Mouse (Mus musculus): ENCODE results near the gene Slamf1. TPM values are rescaled to one million over a fixed set of nuclear protein-coding genes. Genes with fewer than 3 reads are reported as not detected.

Gene Slamf1
- 76.0 TPM for polyA plus RNA-seq (2017; shearing (Covaris generic))

DNA sequence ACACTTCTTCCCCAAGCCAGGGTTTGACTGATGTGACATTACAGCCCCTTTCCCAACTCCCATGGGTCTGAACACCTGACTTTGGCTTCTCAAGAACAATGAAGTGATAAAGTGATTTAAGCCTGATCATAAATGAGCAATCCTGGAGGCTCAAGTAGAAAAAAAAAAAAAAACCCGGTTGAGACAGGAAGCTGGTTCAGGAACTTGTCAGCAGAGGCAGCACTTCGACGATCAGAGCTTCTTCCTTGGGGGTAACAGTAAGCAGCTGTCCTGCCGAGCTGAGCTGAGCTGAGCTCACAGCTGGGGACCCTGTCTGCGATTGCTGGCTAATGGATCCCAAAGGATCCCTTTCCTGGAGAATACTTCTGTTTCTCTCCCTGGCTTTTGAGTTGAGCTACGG is at the start of gene Slamf1:
Gene Slamf1, plus strand, starts transcription at position 230 of the 400 bp plus-strand sequence.

DNA sequence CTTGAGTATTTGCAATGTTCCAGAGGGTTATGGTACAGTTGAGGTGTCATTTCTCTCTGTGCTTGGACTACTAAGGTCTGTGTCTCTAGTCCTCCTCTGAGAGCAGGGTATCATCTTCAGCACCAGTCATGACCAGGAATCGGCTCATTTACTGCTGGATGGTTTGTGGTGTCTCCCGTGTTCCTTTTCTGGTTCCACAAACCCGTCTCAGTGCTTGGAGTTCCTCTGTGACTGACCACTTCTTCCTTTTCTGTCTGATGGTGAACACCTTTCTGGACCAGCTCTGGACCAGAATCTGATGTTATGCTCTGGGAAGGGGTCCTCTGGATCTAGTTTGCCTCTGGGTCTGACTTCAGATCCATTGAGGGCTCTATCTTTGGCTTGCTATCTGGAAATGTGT is 72.6 kb downstream of the Slamf1 start, which contains the start of gene Cd84:
Gene Cd84, plus strand, starts transcription at position 210 of the 400 bp plus-strand sequence.

Other genes with a start within 250 kb of the Slamf1 start
- not detected for gene Itln1, start 231.8 kb upstream of the Slamf1 start, polyA plus RNA-seq (2017; shearing (Covaris generic))
- 0.56 TPM for gene Cd244a, start 207.9 kb upstream of the Slamf1 start, polyA plus RNA-seq (2017; shearing (Covaris generic))
- gene Ly9, start 159.7 kb upstream of the Slamf1 start, polyA plus RNA-seq (2017; shearing (Covaris generic)) = 153 TPM
- gene Slamf7, start 114.1 kb upstream of the Slamf1 start, polyA plus RNA-seq (2017; shearing (Covaris generic)) = 8.5 TPM
- 403 TPM for gene Cd48, start 85.1 kb upstream of the Slamf1 start, polyA plus RNA-seq (2017; shearing (Covaris generic))
- 122 TPM for gene Cd84, start 72.6 kb downstream of the Slamf1 start, polyA plus RNA-seq (2017; shearing (Covaris generic))
- gene Gm10521, start 128.5 kb downstream of the Slamf1 start, polyA plus RNA-seq (2017; shearing (Covaris generic)) = 0.71 TPM
- gene Slamf6, start 150.4 kb downstream of the Slamf1 start, polyA plus RNA-seq (2017; shearing (Covaris generic)) = 358 TPM